Mouse (Mus musculus) E14TG2a.4 (cell line): ENCODE measurements at regions not wholly inside any gene's neighbourhood (a gene's known extent, or its start where the extent isn't known, plus 50 kb on each side); places are given as distances from the start of the nearest gene placed in this dataset.

Source experiments
- H3K27me3 ChIP-seq: 2 replicates; pipeline ENCODE4 v1.6.1; 2014; ENCODE audit warnings: low read length, control low read depth; ENCODE audit not compliant: insufficient read depth
- H3K36me3 ChIP-seq: 2 replicates; pipeline ENCODE4 v1.6.1; 2014; ENCODE audit warnings: low read length, control low read depth; ENCODE audit not compliant: insufficient read depth
- H3K4me1 ChIP-seq: replicated peaks from 2 replicates; pipeline ENCODE4 v1.6.1; 2014; ENCODE audit warnings: low read depth, low read length, control low read depth
- H3K4me3 ChIP-seq: replicated peaks from 2 replicates; pipeline ENCODE4 v1.5.1; 2014; ENCODE audit warnings: mild to moderate bottlenecking, low read length
- H3K9me3 ChIP-seq: 2 replicates; pipeline ENCODE4 v1.6.1; 2014; ENCODE audit warnings: low read length, control low read depth
- CTCF ChIP-seq: conservative IDR thresholded peaks from 2 replicates; pipeline ENCODE4 v1.5.1; 2014; ENCODE audit warnings: low read length
- NANOG ChIP-seq: IDR thresholded peaks from 2 replicates; pipeline ENCODE4 v1.6.1; 2014; ENCODE audit warnings: borderline replicate concordance, low read length, mixed read lengths
- POU5F1 ChIP-seq: IDR thresholded peaks from 2 replicates; pipeline ENCODE4 v1.6.1; 2014; ENCODE audit warnings: low read length, borderline replicate concordance

GRCm38 (mm10) chr8:76618721-76619120, 280.5 kb upstream of the Nr3c2 start:
- Histone ChIP-seq H3K9me3 (no peaks in the 10 kb centered on the region), H3K4me1 (no peaks in the 10 kb centered on the region), H3K4me3 (no peak overlapping the region), H3K36me3 (no peaks in the 10 kb centered on the region), H3K27me3 (no peaks in the 10 kb centered on the region)
- TF ChIP-seq NANOG, result no peak
- TF ChIP-seq CTCF, result no peak
- TF ChIP-seq POU5F1, result no peak

- Histone ChIP-seq H3K27me3 (no peaks in the 10 kb centered on the region), H3K4me1 (no peaks in the 10 kb centered on the region), H3K36me3 (no peaks in the 10 kb centered on the region), H3K9me3 (no peaks in the 10 kb centered on the region), H3K4me3 (no peak overlapping the region)
- TF ChIP-seq CTCF (no peak), POU5F1 (no peak), NANOG (no peak)
Observed at GRCm38 (mm10) chr8:76620853-76621252, 278.4 kb upstream of the Nr3c2 start.

GRCm38 (mm10) chr8:76633086-76633485, 266.2 kb upstream of the Nr3c2 start:
- TF ChIP-seq POU5F1, result no peak
- no peak for TF ChIP-seq NANOG
- TF ChIP-seq CTCF, result no peak
- H3K4me1 ChIP-seq, result no peaks in the 10 kb centered on the region
- no peaks in the 10 kb centered on the region for H3K27me3 ChIP-seq
- no peak overlapping the region for H3K4me3 ChIP-seq
- H3K36me3 ChIP-seq, result no peaks in the 10 kb centered on the region
- H3K9me3 ChIP-seq, result no peaks in the 10 kb centered on the region
